Comparison of ENCODE assay signal across 25 mouse cellular contexts in the genomic region with DNA sequence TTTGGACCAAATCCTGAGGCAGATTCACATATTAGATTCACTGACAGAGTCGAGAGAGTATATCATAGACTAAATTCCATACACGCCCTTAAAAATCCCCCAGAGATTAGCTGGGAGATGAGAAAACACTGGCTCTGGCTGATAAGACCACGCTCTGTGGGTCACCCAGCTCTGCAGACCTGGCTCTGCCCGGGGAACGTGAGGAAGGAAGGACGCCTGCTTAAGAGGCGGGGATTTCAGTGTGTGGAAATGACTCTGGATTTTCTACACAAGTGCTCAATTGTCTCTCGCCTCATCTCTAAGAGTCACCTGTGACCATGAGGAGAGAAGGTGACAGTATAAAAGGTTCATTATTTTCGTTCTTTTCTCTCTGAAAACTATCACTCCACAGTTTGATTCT. TPM values are rescaled to one million over a fixed set of nuclear protein-coding genes. Genes with fewer than 3 reads are reported as not detected.
"Had no signal": no experiment of that assay in that cellular context is flagged by ENCODE, and none has a peak within 500 bp of the region (broad histone marks: within the 10 kb centered on the region; RNA-seq: fewer than 3 reads in every experiment).

No protein-coding gene starts in this region.

- H3K9me3 ChIP-seq: kidney, embryonic 15.5 days; liver, embryonic 13.5 days; midbrain, embryonic 12.5 days; midbrain, embryonic 15.5 days; neural tube, embryonic 12.5 days; neural tube, embryonic 15.5 days had no signal

- H3K4me3 ChIP-seq: kidney, embryonic 15.5 days; liver, embryonic 13.5 days; midbrain, embryonic 12.5 days; midbrain, embryonic 15.5 days; neural tube, embryonic 12.5 days; neural tube, embryonic 15.5 days had no signal

- DNase-seq: kidney, postnatal 4 days; liver, embryonic 13.5 days; lung, adult 2 months; lung, postnatal 14 days; thymus, adult 18-20 months; thymus, postnatal 4 days had no signal

- H3K9ac ChIP-seq: kidney, embryonic 15.5 days; liver, embryonic 13.5 days; midbrain, embryonic 12.5 days; midbrain, embryonic 15.5 days; neural tube, embryonic 12.5 days; neural tube, embryonic 15.5 days had no signal

- H3K27ac ChIP-seq: kidney, embryonic 15.5 days; liver, embryonic 13.5 days; macrophage; midbrain, embryonic 12.5 days; midbrain, embryonic 15.5 days; neural tube, embryonic 12.5 days; neural tube, embryonic 15.5 days had no signal

- ATAC-seq: midbrain, embryonic 15.5 days had no signal

- H3K36me3 ChIP-seq: kidney, embryonic 15.5 days; liver, embryonic 13.5 days; midbrain, embryonic 12.5 days; midbrain, embryonic 15.5 days; neural tube, embryonic 12.5 days; neural tube, embryonic 15.5 days had no signal

- H3K27me3 ChIP-seq: kidney, embryonic 15.5 days; liver, embryonic 13.5 days; midbrain, embryonic 12.5 days; midbrain, embryonic 15.5 days; neural tube, embryonic 12.5 days; neural tube, embryonic 15.5 days had no signal

- H3K4me1 ChIP-seq: midbrain, embryonic 12.5 days; midbrain, embryonic 15.5 days; neural tube, embryonic 12.5 days; neural tube, embryonic 15.5 days had no signal

- H3K4me2 ChIP-seq: kidney, embryonic 15.5 days; liver, embryonic 13.5 days; midbrain, embryonic 12.5 days; midbrain, embryonic 15.5 days; neural tube, embryonic 12.5 days; neural tube, embryonic 15.5 days had no signal

RNA-seq across cellular contexts. Expression of gene Anapc15-ps, which starts 26.1 kb away (rescaled TPM):
- total RNA-seq: layer of hippocampus, adult 18-20 months; layer of hippocampus, postnatal 14 days; left cerebral cortex, adult 8-10 months; left cerebral cortex, postnatal 25 days; liver, adult 2 months had no signal
- polyA plus RNA-seq: limb, embryonic 11.5 days; limb, embryonic 14.5 days; liver, adult 2 months; liver, embryonic 13.5 days; liver, embryonic 16.5 days; lung, adult 2 months; lung, embryonic 16.5 days; midbrain, embryonic 12.5 days; midbrain, embryonic 15.5 days; neural tube, embryonic 12.5 days; neural tube, embryonic 15.5 days; small intestine, adult 2 months; spleen, adult 2 months; stomach, embryonic 16.5 days; testis, adult 2 months had no signal
